Mouse (Mus musculus) monocyte, adult 5-6 weeks (primary cell): ENCODE measurements around the gene Olfr372. TPM values are rescaled to one million over a fixed set of nuclear protein-coding genes. Genes with fewer than 3 reads are reported as not detected.
"Not testable (repeated sequence)": the region's sequence is repeated elsewhere in the genome, so short reads cannot be mapped to it uniquely, and the experiment has no call there.

Source experiments
- ATAC-seq: fragments of 153-309, 156-312 bp; replicated peaks from 2 replicates; pipeline ENCODE4 v1.8.0; 2017; ENCODE audit warnings: mild to moderate bottlenecking; ENCODE audit not compliant: low TSS enrichment, insufficient number of reproducible peaks, severe bottlenecking, poor library complexity, low FRiP score
- total RNA-seq: library from RNA; stranded (forward); fragments of 200-1000, 200-491, 200-594 nt; gene quantifications from 3 replicates; pipeline ENCODE4 v1.2.3, GENCODE M21; 2017

Olfr372 gene
- not detected in 3 replicates for total RNA-seq

GRCm38 (mm10) chr8:72040918-72041317 is at the start of gene Olfr372:
Olfr372 (plus strand) TSS chr8:72041218.
- not testable (repeated sequence) for ATAC-seq

GRCm38 (mm10) chr8:71999434-71999833 is 41.6 kb upstream of the Olfr372 start:
- no peak for ATAC-seq

GRCm38 (mm10) chr8:72000223-72000622 is 40.8 kb upstream of the Olfr372 start:
- peak; percentile 51; the same call in 1 of the 2 replicates for ATAC-seq

GRCm38 (mm10) chr8:72002942-72003341 is 38.1 kb upstream of the Olfr372 start:
- no peak for ATAC-seq

GRCm38 (mm10) chr8:72005912-72006311 is 35.1 kb upstream of the Olfr372 start:
- peak; percentile 45 for ATAC-seq

- ATAC-seq = no peak
Measured at GRCm38 (mm10) chr8:72006763-72007162, 34.3 kb upstream of the Olfr372 start.

- ATAC-seq = peak; percentile 79
Measured at GRCm38 (mm10) chr8:72008134-72008641, 32.8 kb upstream of the Olfr372 start.

- peak; percentile 65 for ATAC-seq
Measured at GRCm38 (mm10) chr8:72009473-72009872, 31.5 kb upstream of the Olfr372 start, which contains the start of gene Cyp4f18. Cyp4f18 (minus strand) TSS chr8:72009626.

GRCm38 (mm10) chr8:72013506-72014228 is 27.4 kb upstream of the Olfr372 start:
- ATAC-seq = not testable (repeated sequence)

GRCm38 (mm10) chr8:72017339-72017738 is 23.7 kb upstream of the Olfr372 start:
- peak; percentile 78 for ATAC-seq

- no peak for ATAC-seq
Measured at GRCm38 (mm10) chr8:72018141-72018540, 22.9 kb upstream of the Olfr372 start.

- not testable (repeated sequence) for ATAC-seq
Measured at GRCm38 (mm10) chr8:72019022-72019421, 22.0 kb upstream of the Olfr372 start.

- ATAC-seq = no peak
Measured at GRCm38 (mm10) chr8:72019816-72020215, 21.2 kb upstream of the Olfr372 start.

- ATAC-seq = not testable (repeated sequence)
Measured at GRCm38 (mm10) chr8:72024886-72025285, 16.1 kb upstream of the Olfr372 start.

GRCm38 (mm10) chr8:72032926-72033325 is 8.1 kb upstream of the Olfr372 start:
- ATAC-seq = peak; percentile 59; the same call in 1 of the 2 replicates

- ATAC-seq = no peak
Measured at GRCm38 (mm10) chr8:72042493-72042892, 1.5 kb downstream of the Olfr372 start.

GRCm38 (mm10) chr8:72054633-72055032 is 13.6 kb downstream of the Olfr372 start:
- not testable (repeated sequence) for ATAC-seq

GRCm38 (mm10) chr8:72057643-72058042 is 16.6 kb downstream of the Olfr372 start:
- peak; percentile 78 for ATAC-seq

- ATAC-seq = peak; percentile 66
Measured at GRCm38 (mm10) chr8:72066819-72067399, 25.9 kb downstream of the Olfr372 start.

GRCm38 (mm10) chr8:72082877-72083276 is 41.9 kb downstream of the Olfr372 start, which contains the start of gene Olfr373:
Olfr373 (plus strand) TSS chr8:72083177.
- ATAC-seq = not testable (repeated sequence)
